ENCODE assay signal across 9 mouse cellular contexts in genomic region chr4:129818506-129819195, GRCm38 (mm10). TPM values are rescaled to one million over a fixed set of nuclear protein-coding genes. Genes with fewer than 3 reads are reported as not detected.
DNase-seq lines count a peak whose midpoint lies in the region; ATAC-seq lines count a peak whose summit lies in the region.
"Had no signal": no experiment of that assay in that cellular context is flagged by ENCODE, and none has a peak within 500 bp of the region (broad histone marks: within the 10 kb centered on the region; RNA-seq: fewer than 3 reads in every experiment).

No protein-coding gene starts in this region.

- H3K4me2 ChIP-seq in lung, embryonic 16.5 days (ENCODE audit: low read depth, low read length), result no peak overlapping the region
- H3K4me2 ChIP-seq in midbrain, embryonic 15.5 days, result no peak overlapping the region

- no peaks in the 10 kb centered on the region for H3K27me3 ChIP-seq in megakaryocyte, embryonic 14.5 days (replicated peaks)
- H3K27me3 ChIP-seq in lung, embryonic 16.5 days (ENCODE audit: control insufficient read depth, insufficient read depth, low read depth, low read length), result no peaks in the 10 kb centered on the region
- no peaks in the 10 kb centered on the region for H3K27me3 ChIP-seq in midbrain, embryonic 15.5 days (replicated peaks)

- peaks cover 15% of the 10 kb centered on the region for H3K36me3 ChIP-seq in megakaryocyte, embryonic 14.5 days (replicated peaks; ENCODE audit: low read length)
- no peaks in the 10 kb centered on the region for H3K36me3 ChIP-seq in lung, embryonic 16.5 days (ENCODE audit: control insufficient read depth, insufficient read depth, low read length)
- H3K36me3 ChIP-seq in midbrain, embryonic 15.5 days (replicated peaks), result no peaks in the 10 kb centered on the region
- H3K36me3 ChIP-seq: midbrain, embryonic 12.5 days had no signal

- H3K9ac ChIP-seq in lung, embryonic 16.5 days (ENCODE audit: low read length), result peak overlapping the region; percentile 40; the same call in 1 of the 2 replicates
- no peak overlapping the region for H3K9ac ChIP-seq in midbrain, embryonic 15.5 days

- peak overlapping the region; percentile 88 for H3K4me3 ChIP-seq in megakaryocyte, embryonic 14.5 days (replicated peaks)
- H3K4me3 ChIP-seq in lung, embryonic 16.5 days (ENCODE audit: low read length), result no peak overlapping the region
- no peak overlapping the region for H3K4me3 ChIP-seq in midbrain, embryonic 15.5 days

- peak overlapping the region; percentile 69 for H3K27ac ChIP-seq in lung, embryonic 16.5 days (ENCODE audit: low read length)
- H3K27ac ChIP-seq in midbrain, embryonic 15.5 days, result no peak overlapping the region

- H3K9me3 ChIP-seq in megakaryocyte, embryonic 14.5 days, result peaks cover 3% of the 10 kb centered on the region; the same call in 1 of the 2 replicates
- H3K9me3 ChIP-seq in lung, embryonic 16.5 days (ENCODE audit: control insufficient read depth, low read length), result no peaks in the 10 kb centered on the region
- H3K9me3 ChIP-seq in midbrain, embryonic 15.5 days, result no peaks in the 10 kb centered on the region
- H3K9me3 ChIP-seq: midbrain, embryonic 12.5 days had no signal

- peaks cover 34% of the 10 kb centered on the region for H3K4me1 ChIP-seq in megakaryocyte, embryonic 14.5 days
- H3K4me1 ChIP-seq in lung, embryonic 16.5 days (replicated peaks; ENCODE audit: control insufficient read depth, insufficient read depth, low read length), result peaks cover 40% of the 10 kb centered on the region
- peaks cover 29% of the 10 kb centered on the region for H3K4me1 ChIP-seq in midbrain, embryonic 15.5 days

- ATAC-seq in megakaryocyte, adult 5-6 weeks (ENCODE audit: poor library complexity, severe bottlenecking), result no peak
- ATAC-seq in lung, embryonic 16.5 days (ENCODE audit: low read depth), result no peak
- ATAC-seq in midbrain, embryonic 15.5 days (replicated peaks), result no peak

- 50% methylated on average over 10 of the region's 10 CpGs for WGBS in lung, embryonic 16.5 days
- WGBS in midbrain, embryonic 15.5 days, result 87% methylated on average over 10 of the region's 10 CpGs

- peak; percentile 47 for DNase-seq in cerebellum, adult 9-10 months
- peak; percentile 29 for DNase-seq in kidney, adult 11 months
- no peak for DNase-seq in neural tube, embryonic 10.5 days (ENCODE audit: extremely low spot score, low spot score)
- DNase-seq in left cerebral cortex, adult 11 months (ENCODE audit: low spot score), result no peak

RNA-seq across cellular contexts. Expression of gene Ptp4a2, which starts 7.6 kb away (rescaled TPM):
- 14.5 and 30.1 TPM in 2 replicates for polyA plus RNA-seq in megakaryocyte, embryonic 14.5 days (2012; ENCODE audit: insufficient read depth, low replicate concordance)
- 363 and 365 TPM in 2 replicates for total RNA-seq in megakaryocyte, adult 5-6 weeks (2015)
- 430 and 463 TPM in 2 replicates for total RNA-seq in megakaryocyte, adult 5-6 weeks (2017)
- 302 and 330 TPM in 2 replicates for polyA plus RNA-seq in lung, embryonic 16.5 days (2015; fragmentation: Nextera tagmentation; extraction: Ambion mirVana)
- 220 and 223 TPM in 2 replicates for polyA plus RNA-seq in midbrain, embryonic 15.5 days (2015; fragmentation: Nextera tagmentation; extraction: Ambion mirVana)

Comparison
In these comparisons a context has a peak if more than half of its experiments do, and no peak if none do; other contexts are left out.
1. DNase-seq: peak in cerebellum, adult 9-10 months (single experiment) and kidney, adult 11 months (single experiment); none in neural tube, embryonic 10.5 days (single experiment) and left cerebral cortex, adult 11 months (single experiment).